In the genomic region with DNA sequence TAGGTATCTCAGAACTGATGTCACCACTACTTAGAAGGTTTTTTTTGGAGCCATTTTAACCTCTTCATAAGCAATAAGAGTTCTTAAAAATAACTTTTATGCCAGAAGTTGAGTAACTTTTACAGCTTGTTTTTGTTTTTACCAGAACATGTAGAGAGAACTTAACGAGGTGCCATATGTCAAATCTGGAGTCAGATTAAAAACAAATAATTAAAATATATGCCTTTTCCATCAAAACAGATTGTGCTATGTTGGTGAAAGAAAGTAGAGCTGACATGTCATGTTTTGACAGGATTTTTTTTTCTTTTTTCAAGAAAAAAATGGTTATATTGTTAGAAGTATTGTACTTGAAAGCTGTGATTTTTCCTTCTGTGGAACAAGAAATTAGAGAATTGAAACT, we compare ENCODE assay signal across 24 mouse cellular contexts.
"Had no signal": no experiment of that assay in that cellular context is flagged by ENCODE, and none has a peak within 500 bp of the region (broad histone marks: within the 10 kb centered on the region; RNA-seq: fewer than 3 reads in every experiment).

No protein-coding gene starts in this region.

- H3K4me1 ChIP-seq: heart, embryonic 13.5 days; heart, embryonic 15.5 days; hindbrain, embryonic 13.5 days; hindbrain, embryonic 15.5 days; kidney, embryonic 15.5 days; limb, embryonic 13.5 days; limb, embryonic 15.5 days had no signal

- H3K9me3 ChIP-seq: heart, embryonic 13.5 days; heart, embryonic 15.5 days; hindbrain, embryonic 13.5 days; hindbrain, embryonic 15.5 days; kidney, embryonic 15.5 days; limb, embryonic 13.5 days; limb, embryonic 15.5 days had no signal

- H3K9ac ChIP-seq: heart, embryonic 13.5 days; heart, embryonic 15.5 days; hindbrain, embryonic 13.5 days; hindbrain, embryonic 15.5 days; kidney, embryonic 15.5 days; limb, embryonic 13.5 days; limb, embryonic 15.5 days had no signal

- H3K27ac ChIP-seq: heart, adult 2 months; heart, embryonic 13.5 days; heart, embryonic 15.5 days; hindbrain, embryonic 13.5 days; hindbrain, embryonic 15.5 days; hindbrain, postnatal 0 days; kidney, embryonic 15.5 days; kidney, postnatal 0 days; limb, embryonic 13.5 days; limb, embryonic 15.5 days had no signal

- H3K36me3 ChIP-seq: heart, embryonic 13.5 days; heart, embryonic 15.5 days; hindbrain, embryonic 13.5 days; hindbrain, embryonic 15.5 days; kidney, embryonic 15.5 days; limb, embryonic 13.5 days; limb, embryonic 15.5 days had no signal

- DNase-seq: gastrocnemius, postnatal 14 days; gastrocnemius, postnatal 36 days; heart, adult 11 months; heart, adult 2 months; heart, postnatal 14 days; heart, postnatal 36 days; kidney, adult 11 months; kidney, adult 2 months; kidney, adult 9 months; kidney, postnatal 14 days; kidney, postnatal 36 days; layer of hippocampus, postnatal 36 days; left cerebral cortex, postnatal 4 days had no signal

- H3K4me2 ChIP-seq: heart, embryonic 11.5 days; heart, embryonic 13.5 days; heart, embryonic 15.5 days; hindbrain, embryonic 13.5 days; hindbrain, embryonic 15.5 days; kidney, embryonic 15.5 days; limb, embryonic 13.5 days; limb, embryonic 15.5 days had no signal

- ATAC-seq: hindbrain, postnatal 0 days; intestine, embryonic 16.5 days had no signal

- H3K27me3 ChIP-seq: heart, embryonic 13.5 days; heart, embryonic 15.5 days; hindbrain, embryonic 13.5 days; hindbrain, embryonic 15.5 days; kidney, embryonic 15.5 days; limb, embryonic 13.5 days; limb, embryonic 15.5 days had no signal

- H3K4me3 ChIP-seq: heart, adult 2 months; heart, embryonic 13.5 days; heart, embryonic 15.5 days; hindbrain, embryonic 13.5 days; hindbrain, embryonic 15.5 days; kidney, embryonic 15.5 days; limb, embryonic 13.5 days; limb, embryonic 15.5 days had no signal
